Mouse (Mus musculus): ENCODE data around the gene Phex. TPM values are rescaled to one million over a fixed set of nuclear protein-coding genes. Genes with fewer than 3 reads are reported as not detected.

Phex gene
- polyA plus RNA-seq, 1 experiment, result not detected

DNA sequence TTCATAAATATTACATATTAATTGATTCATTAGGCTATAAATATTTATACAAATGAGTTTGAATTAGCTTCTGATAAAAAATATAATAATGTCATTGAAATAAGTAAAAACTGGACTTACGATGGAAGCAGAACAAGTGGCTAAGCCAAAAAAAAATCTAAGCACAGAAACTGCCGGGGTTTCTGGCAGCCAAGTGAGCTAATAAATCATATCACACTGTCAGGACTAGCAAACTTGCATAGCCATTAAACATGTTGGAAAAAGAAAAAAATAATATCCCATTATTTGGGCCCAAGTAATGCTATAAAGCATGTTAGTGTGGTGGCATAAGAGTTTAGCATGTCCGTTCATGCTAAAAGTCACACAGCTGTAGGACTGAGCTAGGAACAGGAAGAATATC, 87.4 kb downstream of the Phex start:
- H3K27me3 ChIP-seq (ENCODE audit: control insufficient read depth, insufficient read depth, low read length), result no peaks in the 10 kb centered on the region
- 84% methylated on average over 3 of the region's 3 CpGs for WGBS
- TF ChIP-seq CTCF (IDR thresholded peaks at IDR 0.05; ENCODE audit: extremely low read depth, insufficient read depth, insufficient read length, insufficient replicate concordance) (no peak), POLR2A (IDR thresholded peaks at IDR 0.05; ENCODE audit: low read depth, low read length) (no peak)

GRCm38 (mm10) chrX:157324396-157324795, 90.7 kb downstream of the Phex start:
- Histone ChIP-seq H3K27ac (ENCODE audit: insufficient read depth, low read length) (no peak overlapping the region), H3K4me3 (ENCODE audit: extremely low read depth, insufficient read depth, insufficient read length) (no peak overlapping the region), H3K36me3 (ENCODE audit: control insufficient read depth, insufficient read depth, low read length) (no peaks in the 10 kb centered on the region), H3K27me3 (ENCODE audit: control insufficient read depth, insufficient read depth, low read length) (no peaks in the 10 kb centered on the region), H3K4me1 (ENCODE audit: control insufficient read depth, insufficient read depth, insufficient read length) (no peaks in the 10 kb centered on the region)
- TF ChIP-seq POLR2A (IDR thresholded peaks at IDR 0.05; ENCODE audit: low read depth, low read length) (no peak), CTCF (IDR thresholded peaks at IDR 0.05; ENCODE audit: extremely low read depth, insufficient read depth, insufficient read length, insufficient replicate concordance) (no peak)
- WGBS, result 90% methylated on average over 3 of the region's 3 CpGs
- DNase-seq (ENCODE audit: low read depth in 1 of 2, low spot score in 2 of 2), result no peak

More for the DNA sequence above, 87.4 kb downstream of the Phex start:
- Histone ChIP-seq H3K27ac (ENCODE audit: insufficient read depth, low read length) (no peak overlapping the region), H3K4me1 (ENCODE audit: control insufficient read depth, insufficient read depth, insufficient read length) (no peaks in the 10 kb centered on the region), H3K36me3 (ENCODE audit: control insufficient read depth, insufficient read depth, low read length) (no peaks in the 10 kb centered on the region), H3K4me3 (ENCODE audit: extremely low read depth, insufficient read depth, insufficient read length) (no peak overlapping the region)
- no peak for DNase-seq (ENCODE audit: low read depth in 1 of 2, low spot score in 2 of 2)

GRCm38 (mm10) chrX:157310331-157310730, 104.8 kb downstream of the Phex start:
- Histone ChIP-seq H3K4me1 (ENCODE audit: control insufficient read depth, insufficient read depth, insufficient read length) (no peaks in the 10 kb centered on the region), H3K36me3 (ENCODE audit: control insufficient read depth, insufficient read depth, low read length) (no peaks in the 10 kb centered on the region), H3K27me3 (ENCODE audit: control insufficient read depth, insufficient read depth, low read length) (no peaks in the 10 kb centered on the region), H3K4me3 (ENCODE audit: extremely low read depth, insufficient read depth, insufficient read length) (no peak overlapping the region), H3K27ac (ENCODE audit: insufficient read depth, low read length) (no peak overlapping the region)
- TF ChIP-seq POLR2A (IDR thresholded peaks at IDR 0.05; ENCODE audit: low read depth, low read length) (no peak), CTCF (IDR thresholded peaks at IDR 0.05; ENCODE audit: extremely low read depth, insufficient read depth, insufficient read length, insufficient replicate concordance) (no peak)
- 63% methylated on average over 3 of the region's 3 CpGs for WGBS
- no peak for DNase-seq (ENCODE audit: low read depth in 1 of 2, low spot score in 2 of 2)

DNA sequence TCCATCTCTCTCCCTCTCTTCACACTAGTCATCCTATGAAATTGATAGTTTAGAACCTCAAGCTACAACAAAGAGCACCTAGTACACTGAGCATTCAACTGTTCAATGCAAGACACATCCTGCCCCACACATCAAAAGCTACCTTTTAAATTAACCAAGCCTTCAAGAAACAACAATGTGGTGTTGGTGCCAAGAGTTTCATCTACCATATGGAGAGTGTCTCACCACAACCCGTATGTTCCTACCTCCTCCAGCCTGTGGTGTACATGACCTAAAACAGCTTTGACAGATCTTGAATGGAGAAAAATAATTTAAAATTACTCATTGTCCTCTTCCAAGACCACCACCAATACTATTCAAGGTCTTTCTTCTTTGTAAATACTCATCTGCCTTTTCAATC, 106.9 kb downstream of the Phex start:
- Histone ChIP-seq H3K4me3 (ENCODE audit: extremely low read depth, insufficient read depth, insufficient read length) (no peak overlapping the region), H3K27ac (ENCODE audit: insufficient read depth, low read length) (no peak overlapping the region), H3K36me3 (ENCODE audit: control insufficient read depth, insufficient read depth, low read length) (no peaks in the 10 kb centered on the region), H3K4me1 (ENCODE audit: control insufficient read depth, insufficient read depth, insufficient read length) (no peaks in the 10 kb centered on the region), H3K27me3 (ENCODE audit: control insufficient read depth, insufficient read depth, low read length) (no peaks in the 10 kb centered on the region)
- no peak for TF ChIP-seq POLR2A (IDR thresholded peaks at IDR 0.05; ENCODE audit: low read depth, low read length)
- WGBS, result 88% methylated on average over 1 of the region's 1 CpGs
- no peak for DNase-seq (ENCODE audit: low read depth in 1 of 2, low spot score in 2 of 2)

DNA sequence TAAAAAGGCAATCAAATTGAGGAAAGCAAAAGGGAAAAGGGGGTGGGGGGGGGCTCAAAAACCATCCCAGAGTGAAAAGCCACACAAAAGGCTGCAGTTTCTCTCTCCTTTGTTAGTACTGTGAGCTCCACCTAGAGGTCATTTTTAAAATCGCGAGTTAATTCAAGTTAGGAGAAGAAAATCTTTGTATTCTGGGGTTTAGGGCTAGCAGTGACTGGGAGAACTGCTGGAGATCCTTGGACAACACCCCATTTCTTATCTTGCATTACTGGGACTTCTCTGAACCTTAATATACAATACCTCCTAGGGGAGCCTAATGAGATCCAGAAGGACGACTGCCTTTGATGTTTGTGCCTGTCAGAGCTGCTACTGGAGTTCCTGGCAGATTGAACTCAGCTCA, 107.7 kb downstream of the Phex start:
- no peak for DNase-seq (ENCODE audit: low read depth in 1 of 2, low spot score in 2 of 2)
- TF ChIP-seq POLR2A (IDR thresholded peaks at IDR 0.05; ENCODE audit: low read depth, low read length) (no peak), CTCF (IDR thresholded peaks at IDR 0.05; ENCODE audit: extremely low read depth, insufficient read depth, insufficient read length, insufficient replicate concordance) (no peak)
- Histone ChIP-seq H3K4me1 (ENCODE audit: control insufficient read depth, insufficient read depth, insufficient read length) (no peaks in the 10 kb centered on the region), H3K27ac (ENCODE audit: insufficient read depth, low read length) (no peak overlapping the region), H3K4me3 (ENCODE audit: extremely low read depth, insufficient read depth, insufficient read length) (no peak overlapping the region), H3K36me3 (ENCODE audit: control insufficient read depth, insufficient read depth, low read length) (no peaks in the 10 kb centered on the region), H3K27me3 (ENCODE audit: control insufficient read depth, insufficient read depth, low read length) (no peaks in the 10 kb centered on the region)
- 19% methylated on average over 3 of the region's 3 CpGs for WGBS

DNA sequence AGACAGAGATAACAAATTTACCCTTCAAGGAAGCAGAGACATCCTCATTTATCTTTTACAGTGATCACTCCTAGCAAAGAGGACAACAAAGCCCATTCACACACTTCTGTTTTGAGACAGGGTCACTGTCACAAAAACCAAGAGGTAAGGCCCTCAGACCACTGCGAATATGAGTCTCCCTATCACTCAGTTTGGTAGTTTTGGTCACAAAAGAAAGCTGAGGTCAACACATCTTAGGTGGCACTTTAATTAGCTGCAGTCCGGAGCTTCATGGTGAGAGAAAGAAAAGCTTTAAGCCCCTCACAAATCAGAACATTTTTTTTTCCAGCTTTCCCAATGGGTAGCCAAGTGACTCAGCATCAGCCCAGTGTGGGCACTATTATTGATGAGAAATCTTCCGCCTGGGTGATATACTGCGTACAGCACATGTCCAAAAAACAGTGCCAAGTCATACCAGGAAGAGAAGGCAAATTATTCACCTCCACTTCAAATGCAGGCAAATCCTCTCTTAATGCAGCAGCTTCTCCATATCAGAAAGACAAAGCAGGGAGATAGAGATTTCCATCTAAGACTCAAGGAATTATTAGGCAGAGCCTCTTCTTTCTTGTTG, 108.2 kb downstream of the Phex start:
- Histone ChIP-seq H3K4me1 (ENCODE audit: control insufficient read depth, insufficient read depth, insufficient read length) (no peaks in the 10 kb centered on the region), H3K27me3 (ENCODE audit: control insufficient read depth, insufficient read depth, low read length) (no peaks in the 10 kb centered on the region), H3K36me3 (ENCODE audit: control insufficient read depth, insufficient read depth, low read length) (no peaks in the 10 kb centered on the region), H3K27ac (ENCODE audit: insufficient read depth, low read length) (no peak overlapping the region), H3K4me3 (ENCODE audit: extremely low read depth, insufficient read depth, insufficient read length) (no peak overlapping the region)
- 70% methylated on average over 4 of the region's 4 CpGs for WGBS
- TF ChIP-seq CTCF (IDR thresholded peaks at IDR 0.05; ENCODE audit: extremely low read depth, insufficient read depth, insufficient read length, insufficient replicate concordance) (no peak), POLR2A (IDR thresholded peaks at IDR 0.05; ENCODE audit: low read depth, low read length) (no peak)
- no peak for DNase-seq (ENCODE audit: low read depth in 1 of 2, low spot score in 2 of 2)

DNA sequence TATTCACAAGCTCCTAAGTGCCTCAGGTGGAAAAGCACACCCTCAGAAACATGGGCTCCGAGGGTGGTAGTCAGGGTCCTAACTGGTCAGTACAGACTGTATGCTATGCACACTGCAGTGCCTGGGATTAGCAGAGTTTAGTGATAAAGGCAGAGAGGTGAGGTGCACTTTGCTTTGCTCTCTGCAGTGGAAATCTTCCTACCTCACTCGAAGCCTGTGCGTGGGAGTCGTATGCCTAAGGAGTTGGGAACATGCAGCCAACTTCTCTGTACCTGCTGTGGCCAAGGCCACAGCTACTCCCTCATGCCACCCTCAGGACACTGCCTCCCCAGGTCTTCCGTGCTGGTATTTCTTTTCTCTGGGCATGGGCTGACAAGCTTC, 109.3 kb downstream of the Phex start:
- TF ChIP-seq CTCF (IDR thresholded peaks at IDR 0.05; ENCODE audit: extremely low read depth, insufficient read depth, insufficient read length, insufficient replicate concordance), result no peak
- TF ChIP-seq POLR2A (IDR thresholded peaks at IDR 0.05; ENCODE audit: low read depth, low read length), result no peak
- 80% methylated on average over 5 of the region's 5 CpGs for WGBS
- no peak for DNase-seq (ENCODE audit: low read depth in 1 of 2, low spot score in 2 of 2)

More for the DNA sequence above, 109.3 kb downstream of the Phex start:
- H3K27me3 ChIP-seq (ENCODE audit: control insufficient read depth, insufficient read depth, low read length), result no peaks in the 10 kb centered on the region
- H3K36me3 ChIP-seq (ENCODE audit: control insufficient read depth, insufficient read depth, low read length), result no peaks in the 10 kb centered on the region
- no peaks in the 10 kb centered on the region for H3K4me1 ChIP-seq (ENCODE audit: control insufficient read depth, insufficient read depth, insufficient read length)
- no peak overlapping the region for H3K4me3 ChIP-seq (ENCODE audit: extremely low read depth, insufficient read depth, insufficient read length)
- H3K27ac ChIP-seq (ENCODE audit: insufficient read depth, low read length), result no peak overlapping the region

All from spleen, adult 2 months (tissue).